Mouse (Mus musculus): ENCODE measurements around the gene Ang5. TPM values are rescaled to one million over a fixed set of nuclear protein-coding genes. Genes with fewer than 3 reads are reported as not detected.

Gene Ang5
- total RNA-seq, 2 experiments from 2014 or later = not detected

Other genes starting within 250 kb of the Ang5 start
- not detected for gene Gm16506, start 229.6 kb upstream of the Ang5 start, total RNA-seq (2021)
- not detected for gene Gm6526, start 209.2 kb upstream of the Ang5 start, total RNA-seq (2021)
- not detected for gene Gm8180, start 172.3 kb upstream of the Ang5 start, total RNA-seq (2021)
- not detected for gene Ear1, start 81.6 kb upstream of the Ang5 start, total RNA-seq (2021)
- gene Ear10, start 33.5 kb upstream of the Ang5 start, total RNA-seq (2021) = not detected
- 1 to 10 TPM; 3.7 to 4.7 TPM for gene Gm8113, start 31.7 kb upstream of the Ang5 start, total RNA-seq (2021)
- gene Ang6, start 45.2 kb downstream of the Ang5 start, total RNA-seq (2021) = not detected
- under 1 TPM in 1 of 2 experiments, not detected in 1; 0.89 TPM for gene Ear2, start 145.6 kb downstream of the Ang5 start, total RNA-seq (2021)
- not detected for gene Gm3327, start 166.8 kb downstream of the Ang5 start, total RNA-seq (2021)
- gene Gm8212, start 240.6 kb downstream of the Ang5 start, total RNA-seq (2021) = not detected